Mouse (Mus musculus) cerebellum, adult 18-20 months (tissue): ENCODE data around the gene Ogfod2.

ENCODE experiments used
- DNase-seq, 2 experiments: peaks; one replicate each; pipeline ENCODE4 v3.0.0; 2021

The Ogfod2 gene

GRCm38 (mm10) chr5:124095077-124095581 lies 17.0 kb upstream of the Ogfod2 start:
- DNase-seq = peak in 1 of 2 experiments; percentile 57

GRCm38 (mm10) chr5:124095596-124096232 lies 16.4 kb upstream of the Ogfod2 start, which contains the start of gene Abcb9:
Gene Abcb9, minus strand, starts transcription at chr5:124095798.
- DNase-seq = peak; percentile 99

- no peak for DNase-seq
Measured at GRCm38 (mm10) chr5:124098923-124099322, 13.2 kb upstream of the Ogfod2 start.

GRCm38 (mm10) chr5:124100128-124101044 lies 11.7 kb upstream of the Ogfod2 start:
- DNase-seq = no peak

- no peak for DNase-seq
Measured at GRCm38 (mm10) chr5:124102326-124102725, 9.8 kb upstream of the Ogfod2 start.

GRCm38 (mm10) chr5:124103020-124103419 lies 9.1 kb upstream of the Ogfod2 start:
- DNase-seq = no peak

GRCm38 (mm10) chr5:124103552-124103951 lies 8.5 kb upstream of the Ogfod2 start:
- no peak for DNase-seq

- DNase-seq = peak; percentile 51 to 60
Measured at GRCm38 (mm10) chr5:124111077-124111741, 888 bp upstream of the Ogfod2 start.

- DNase-seq = no peak
Measured at GRCm38 (mm10) chr5:124112531-124112930, 434 bp downstream of the Ogfod2 start.

GRCm38 (mm10) chr5:124113030-124113429 lies 933 bp downstream of the Ogfod2 start:
- DNase-seq = peak; percentile 73

- DNase-seq = peak; percentile 21 to 26
Measured at GRCm38 (mm10) chr5:124114276-124115025, 2.4 kb downstream of the Ogfod2 start.

GRCm38 (mm10) chr5:124115531-124115930 lies 3.4 kb downstream of the Ogfod2 start:
- DNase-seq = no peak

GRCm38 (mm10) chr5:124115990-124116845 lies 4.1 kb downstream of the Ogfod2 start, which contains the start of gene Arl6ip4:
Gene Arl6ip4, plus strand, starts transcription at chr5:124116089.
- peak; percentile 63 to 82 for DNase-seq

- DNase-seq = no peak
Measured at GRCm38 (mm10) chr5:124119204-124119603, 7.1 kb downstream of the Ogfod2 start.

GRCm38 (mm10) chr5:124122357-124122756 lies 10.3 kb downstream of the Ogfod2 start:
- DNase-seq = no peak

GRCm38 (mm10) chr5:124125093-124125492 lies 13.0 kb downstream of the Ogfod2 start:
- DNase-seq = no peak

GRCm38 (mm10) chr5:124134261-124134660 lies 22.2 kb downstream of the Ogfod2 start:
- DNase-seq = no peak

GRCm38 (mm10) chr5:124138066-124138465 lies 26.0 kb downstream of the Ogfod2 start:
- DNase-seq = no peak

GRCm38 (mm10) chr5:124149028-124149427 lies 36.9 kb downstream of the Ogfod2 start:
- no peak for DNase-seq

GRCm38 (mm10) chr5:124150895-124151294 lies 38.8 kb downstream of the Ogfod2 start:
- DNase-seq = no peak

- no peak for DNase-seq
Measured at GRCm38 (mm10) chr5:124152734-124153133, 40.6 kb downstream of the Ogfod2 start.
